Mouse (Mus musculus) adrenal gland, postnatal 10 days (tissue): Measurements from ENCODE around the gene Ang5. TPM values are rescaled to one million over a fixed set of nuclear protein-coding genes. Genes with fewer than 3 reads are reported as not detected.
"Not testable (repeated sequence)": the region's sequence is repeated elsewhere in the genome, so short reads cannot be mapped to it uniquely, and the experiment has no call there.

ENCODE experiments used
- DNase-seq: peaks from one replicate; pipeline ENCODE4 v3.0.0; 2021; ENCODE audit warnings: mixed read lengths
- long read RNA-seq, 2 experiments: library from polyadenylated mRNA; stranded (forward); transcript quantifications; one replicate each; pipeline ENCODE4 v2.0.0; 2021
- total RNA-seq, 2 experiments: library from RNA; stranded (reverse); gene quantifications; 2 replicates each; pipeline ENCODE4 v1.2.3; 2021

The Ang5 gene
- total RNA-seq, result not detected
- long read RNA-seq, experiment 1, result 0 reads
- long read RNA-seq, experiment 2, result 0 reads

DNA sequence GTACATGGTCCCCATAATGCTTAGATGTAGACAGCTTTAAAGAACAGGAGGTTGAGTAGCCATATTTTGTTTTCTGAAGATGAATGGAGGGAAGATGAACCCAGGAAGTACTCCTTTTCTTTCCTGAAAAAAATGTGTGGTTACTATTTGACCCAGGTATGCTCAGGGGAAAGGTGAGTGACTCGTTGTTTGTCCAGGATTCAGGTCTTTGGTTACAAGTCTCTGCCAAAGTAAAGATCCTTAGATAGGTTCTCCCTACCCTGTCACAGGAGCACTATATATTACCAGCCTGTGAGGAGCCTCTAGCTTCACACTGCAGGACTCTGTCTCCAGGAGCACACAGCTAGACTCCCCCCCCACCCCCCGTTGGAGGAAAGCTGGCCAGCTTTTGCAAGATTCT is at the start of gene Ang5:
Gene Ang5 (plus strand): TSS at position 301 of the 400 bp plus-strand sequence.
- DNase-seq, result not testable (repeated sequence)

DNA sequence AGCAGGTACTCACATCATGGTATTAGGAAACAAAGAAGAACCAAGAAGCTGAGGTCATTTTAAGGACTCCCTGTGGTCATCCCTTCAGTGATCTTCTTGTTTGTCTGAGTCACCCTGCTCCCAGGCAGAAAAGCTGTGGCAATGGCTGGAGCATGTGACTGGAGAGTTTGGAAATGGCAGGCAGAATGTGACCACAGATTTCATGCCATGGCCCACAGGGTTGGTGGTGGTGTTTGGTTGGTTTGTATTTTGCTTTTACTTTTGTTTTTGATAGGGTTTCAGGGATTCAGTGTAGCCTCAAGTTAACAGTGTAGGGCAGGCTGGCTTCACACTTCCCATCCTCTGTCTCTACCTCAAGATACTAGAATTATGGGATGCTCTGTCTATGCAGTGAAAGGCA is 38.7 kb upstream of the Ang5 start:
- not testable (repeated sequence) for DNase-seq

DNA sequence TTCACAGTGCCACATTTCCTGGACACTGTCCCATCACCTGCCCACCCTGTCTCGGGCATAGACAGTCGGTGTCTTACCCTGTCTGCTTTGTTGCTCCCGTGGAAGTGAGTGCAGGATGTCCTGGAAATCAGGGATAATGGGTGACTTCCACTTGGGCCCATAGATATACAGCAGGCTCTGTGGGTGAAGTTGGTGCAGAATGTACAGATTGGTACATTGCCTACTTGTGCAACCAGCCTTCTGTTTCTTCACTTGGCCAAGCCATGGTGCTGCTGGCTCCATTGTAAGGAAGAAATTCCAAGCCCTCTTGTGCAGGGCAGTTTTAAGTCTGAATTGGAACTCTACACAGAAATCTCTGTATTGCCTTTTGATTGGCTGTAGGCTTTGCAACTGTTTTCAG is 33.4 kb upstream of the Ang5 start, which contains the start of gene Ear10:
Gene Ear10 (minus strand): TSS at position 101 of the 400 bp plus-strand sequence.
- DNase-seq, result not testable (repeated sequence)

DNA sequence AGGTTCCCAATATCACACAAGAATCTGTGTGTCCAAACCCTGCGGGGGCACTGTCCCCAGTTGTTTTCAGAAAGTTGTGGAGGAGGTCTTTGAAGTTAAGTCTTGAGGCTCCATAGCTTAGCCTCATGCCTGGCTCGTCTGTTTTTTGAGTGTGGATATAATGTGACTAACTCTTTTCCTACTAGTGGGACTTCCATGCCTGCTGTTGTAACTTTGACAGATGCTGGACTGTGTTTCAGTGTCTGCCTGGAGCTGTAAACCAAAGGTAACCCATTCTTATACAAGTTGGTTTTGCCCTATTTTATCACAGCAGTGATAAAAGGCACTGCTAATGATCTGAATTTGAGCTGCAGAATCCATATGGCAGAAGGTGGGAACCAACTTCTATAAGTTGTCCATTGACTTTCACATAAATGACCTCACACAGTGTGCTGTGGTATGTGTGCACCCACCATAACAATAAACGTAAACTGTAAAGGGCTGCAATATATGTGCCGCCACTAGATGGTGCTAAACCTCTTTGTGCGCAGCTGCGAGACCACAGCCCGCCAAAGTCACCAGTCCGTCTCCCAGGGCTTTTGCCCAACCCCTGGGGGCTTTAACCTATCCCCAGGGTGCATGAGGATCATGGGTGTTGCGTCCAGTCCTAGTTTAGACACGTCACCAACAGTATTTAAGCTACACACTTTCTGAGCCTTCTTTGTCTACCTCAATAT is 32.0 kb upstream of the Ang5 start, which contains the start of gene Gm8113:
Gene Gm8113 (plus strand): TSS at position 703 of the 716 bp plus-strand sequence.
- DNase-seq, result peak; percentile 68

DNA sequence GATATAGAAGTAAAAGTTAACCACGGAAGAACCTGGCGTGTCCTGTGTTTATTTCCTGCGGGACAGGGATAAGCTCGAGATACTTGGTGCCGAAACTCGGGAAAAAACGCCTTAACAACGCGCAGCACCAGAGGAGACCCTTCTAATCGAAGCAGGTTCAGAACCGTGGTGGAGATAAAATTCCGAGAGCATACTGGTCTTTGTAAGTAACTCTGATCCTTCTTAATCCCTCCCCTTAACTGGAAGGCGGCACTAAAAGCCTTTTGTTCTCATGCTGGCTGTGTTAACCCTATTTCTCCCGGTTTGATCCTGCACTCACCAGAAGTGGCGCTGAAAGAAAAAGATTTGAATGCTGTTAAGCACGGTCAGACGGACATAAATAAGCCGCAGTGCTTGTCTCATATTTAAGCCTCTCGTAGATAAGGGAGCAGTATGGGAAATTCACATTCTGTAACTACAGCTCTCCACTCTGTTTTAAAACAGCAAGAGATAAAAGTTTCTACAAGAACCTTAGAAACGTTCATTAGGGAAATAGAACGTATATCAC is 31.4 kb upstream of the Ang5 start:
- DNase-seq, result peak; percentile 2

DNA sequence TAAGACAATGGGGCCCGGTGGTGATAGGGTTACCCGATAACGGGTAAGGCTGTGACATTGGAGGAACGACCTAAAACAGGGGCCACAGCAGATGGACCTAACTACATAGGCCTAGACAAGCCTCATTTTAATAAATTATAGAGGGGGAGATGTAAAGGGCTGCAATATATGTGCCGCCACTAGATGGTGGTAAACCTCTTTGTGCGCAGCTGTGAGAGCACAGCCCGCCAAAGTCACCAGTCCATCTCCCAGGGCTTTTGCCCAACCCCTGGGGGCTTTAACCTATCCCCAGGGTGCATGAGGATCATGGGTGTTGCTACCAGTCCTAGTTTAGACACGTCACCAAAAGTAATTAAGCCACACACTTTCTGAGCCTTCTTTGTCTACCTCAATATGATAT is 23.9 kb upstream of the Ang5 start:
- DNase-seq, result peak; percentile 43

DNA sequence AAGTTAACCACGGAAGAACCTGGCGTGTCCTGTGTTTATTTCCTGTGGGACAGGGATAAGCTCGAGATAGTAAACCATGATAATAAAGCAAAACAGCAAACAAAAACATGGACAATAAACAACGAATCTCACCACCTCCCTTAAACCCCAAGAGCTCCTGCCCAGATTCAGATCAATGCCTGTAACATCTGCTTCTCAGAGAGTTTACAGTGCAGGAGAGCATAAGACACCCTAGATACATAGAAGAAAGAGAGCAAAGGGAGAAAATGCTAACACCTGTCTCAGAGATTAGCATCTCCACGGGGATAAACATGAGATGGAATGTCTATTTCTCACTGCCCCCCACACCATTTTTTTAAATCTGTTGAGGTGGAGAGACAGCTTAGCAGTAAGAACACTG is 23.5 kb upstream of the Ang5 start:
- not testable (repeated sequence) for DNase-seq

DNA sequence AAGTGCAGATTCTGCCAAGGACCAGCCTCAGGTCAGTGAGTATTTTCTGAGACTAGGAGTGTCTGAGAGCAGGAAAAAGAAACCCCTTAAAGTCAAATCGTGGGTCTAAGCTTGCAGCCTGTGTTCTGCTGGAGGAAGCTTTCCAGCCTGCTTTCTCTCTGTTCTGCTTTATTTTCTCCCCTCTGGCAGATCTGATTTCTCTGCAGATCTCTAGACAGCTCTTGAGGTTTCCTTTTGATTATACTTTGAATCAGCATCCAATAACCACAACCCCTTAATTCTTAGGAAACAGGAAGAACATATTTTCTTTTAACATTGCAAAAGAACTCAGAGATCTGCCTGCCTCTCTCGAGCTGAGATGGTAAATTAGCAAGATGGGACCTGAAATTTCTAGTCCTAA is 3.5 kb upstream of the Ang5 start:
- not testable (repeated sequence) for DNase-seq

DNA sequence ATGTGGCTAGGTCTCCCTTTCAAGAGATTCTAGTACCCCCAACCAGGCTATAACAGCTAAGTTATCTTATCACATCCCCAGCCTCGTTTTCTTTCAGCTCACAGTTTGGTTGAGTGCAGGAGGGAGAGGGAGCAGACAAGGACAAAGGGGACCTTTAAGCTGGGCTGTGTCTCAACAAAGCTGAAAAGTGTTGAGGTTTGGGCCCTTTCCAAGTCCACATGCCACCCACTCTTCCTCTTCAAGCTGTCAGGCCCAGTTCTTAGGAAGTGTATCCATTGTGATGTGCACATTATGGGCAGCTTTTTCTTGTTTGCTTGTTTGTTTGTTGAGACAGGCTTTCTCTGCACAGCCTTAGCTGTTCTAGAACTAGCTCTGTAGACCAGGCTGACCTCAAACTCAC is 1.8 kb upstream of the Ang5 start:
- DNase-seq, result not testable (repeated sequence)

DNA sequence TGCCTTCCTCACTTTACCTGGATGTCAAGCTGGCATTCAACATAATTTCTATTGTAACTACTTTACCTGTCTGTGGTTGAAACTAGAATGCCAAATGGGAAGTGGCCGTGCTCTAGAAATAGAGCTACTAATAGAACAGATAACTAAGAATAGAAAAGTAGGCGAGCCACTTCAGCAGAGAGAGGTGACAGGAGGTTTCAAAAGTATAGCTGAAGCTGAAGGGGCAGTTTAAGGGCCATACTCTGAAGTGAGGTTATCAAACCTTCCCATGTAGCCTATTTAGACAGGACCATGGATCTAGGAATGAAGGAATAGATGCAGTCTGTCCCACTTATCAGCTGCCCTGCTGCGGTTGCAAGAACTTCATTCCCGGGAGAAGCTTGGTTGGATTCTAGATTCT is 26.6 kb downstream of the Ang5 start:
- DNase-seq, result no peak

DNA sequence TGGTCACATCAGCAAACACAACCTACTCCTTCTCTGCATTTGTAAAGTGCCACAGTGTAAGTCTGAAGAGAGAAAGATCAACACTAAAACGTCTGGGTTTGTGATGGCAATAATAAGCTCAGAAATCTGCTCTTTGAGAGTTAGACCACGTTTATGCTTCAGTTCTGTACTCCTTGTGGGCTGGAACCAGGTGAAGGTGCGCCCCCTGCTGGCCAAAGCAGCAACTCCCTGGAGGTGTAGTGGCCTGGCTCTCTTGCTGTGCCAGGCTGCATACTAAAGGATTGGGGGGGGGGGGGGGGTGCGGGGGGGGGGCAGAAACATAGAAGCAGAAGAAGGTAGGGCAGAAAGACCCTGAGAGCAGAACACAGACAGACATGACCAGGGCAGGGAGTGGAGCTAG is 27.0 kb downstream of the Ang5 start:
- DNase-seq, result peak; percentile 80

DNA sequence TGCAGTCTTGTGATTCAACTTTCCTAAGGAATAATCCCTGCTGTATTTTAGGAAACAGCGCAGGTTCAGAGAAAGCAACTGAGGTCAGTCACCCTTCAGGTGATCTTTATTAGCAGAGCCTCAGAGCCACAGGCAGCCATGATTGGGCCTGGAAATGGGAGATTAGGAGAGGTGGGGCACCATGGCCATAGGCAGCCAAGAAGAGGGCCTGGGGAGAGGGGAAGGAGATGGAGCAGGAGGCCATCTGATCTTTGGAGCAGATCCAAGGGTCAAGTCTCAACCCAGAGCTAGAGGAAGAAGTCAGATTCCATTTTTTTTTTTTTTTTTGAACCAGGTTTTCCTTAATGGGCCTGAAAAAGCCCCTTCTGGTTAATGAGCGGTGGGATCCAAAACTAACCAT is 29.3 kb downstream of the Ang5 start:
- DNase-seq, result no peak

DNA sequence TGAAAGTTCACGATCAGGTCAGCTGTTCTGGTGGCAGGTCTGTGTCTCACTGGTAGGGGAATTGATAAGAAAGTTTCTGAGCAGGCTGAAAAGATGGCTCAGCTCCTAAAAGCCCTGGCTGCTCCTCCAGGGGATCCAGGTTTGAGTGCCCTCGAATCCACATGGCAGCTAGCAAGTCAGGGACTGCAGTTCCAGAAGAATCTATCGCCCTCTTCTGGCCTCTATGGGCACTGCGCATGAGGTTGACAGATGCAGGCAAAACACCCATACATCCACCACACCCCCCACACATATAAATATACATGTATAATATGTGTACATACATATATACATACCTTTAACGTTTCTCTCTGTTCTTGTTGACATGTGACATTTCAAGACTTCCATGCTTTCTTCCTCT is 30.5 kb downstream of the Ang5 start:
- peak; percentile 83 for DNase-seq

DNA sequence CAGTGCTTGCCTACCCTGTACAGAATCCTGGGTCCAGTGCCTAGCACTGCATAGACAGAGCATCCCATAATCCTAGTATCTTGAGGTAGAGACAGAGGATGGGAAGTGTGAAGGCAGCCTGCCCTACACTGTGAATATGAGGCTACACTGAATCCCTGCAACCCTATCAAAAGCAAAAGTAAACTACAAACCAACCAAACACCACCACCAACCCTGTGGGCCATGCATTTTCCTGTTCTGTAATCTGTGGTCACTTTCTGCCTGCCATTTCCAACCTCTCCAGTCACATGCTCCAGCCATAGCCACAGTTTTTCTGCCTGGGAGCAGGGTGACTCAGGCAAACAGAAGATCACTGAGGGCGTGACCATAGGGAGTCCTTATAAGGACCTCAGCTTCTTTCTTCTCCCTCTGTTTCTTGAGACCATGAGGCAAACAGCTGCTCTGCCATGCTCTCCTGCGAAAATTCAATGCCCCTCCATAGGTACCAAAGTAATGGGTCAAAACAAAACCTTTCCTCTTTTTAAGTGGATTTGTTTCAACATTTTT is 41.7 kb downstream of the Ang5 start:
- DNase-seq, result not testable (repeated sequence)

DNA sequence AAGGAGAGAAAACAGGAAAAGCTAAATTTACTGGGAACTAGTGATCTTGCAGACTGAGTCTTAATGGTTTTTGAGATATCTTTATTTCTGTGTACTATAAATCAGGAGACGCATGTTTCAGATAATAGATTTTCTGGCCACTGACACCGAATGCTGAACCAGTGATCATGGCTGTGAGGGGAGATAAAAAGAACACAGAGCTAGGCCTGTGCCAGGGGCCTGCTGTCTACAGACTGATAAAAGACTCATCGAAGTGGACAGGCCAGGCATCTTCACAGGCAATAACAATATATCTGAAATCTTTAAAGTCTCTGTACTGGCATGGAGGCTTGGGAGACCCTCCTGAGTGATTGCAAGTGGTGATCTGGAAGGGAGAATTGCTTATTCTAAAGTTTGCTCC is 44.7 kb downstream of the Ang5 start:
- no peak for DNase-seq

DNA sequence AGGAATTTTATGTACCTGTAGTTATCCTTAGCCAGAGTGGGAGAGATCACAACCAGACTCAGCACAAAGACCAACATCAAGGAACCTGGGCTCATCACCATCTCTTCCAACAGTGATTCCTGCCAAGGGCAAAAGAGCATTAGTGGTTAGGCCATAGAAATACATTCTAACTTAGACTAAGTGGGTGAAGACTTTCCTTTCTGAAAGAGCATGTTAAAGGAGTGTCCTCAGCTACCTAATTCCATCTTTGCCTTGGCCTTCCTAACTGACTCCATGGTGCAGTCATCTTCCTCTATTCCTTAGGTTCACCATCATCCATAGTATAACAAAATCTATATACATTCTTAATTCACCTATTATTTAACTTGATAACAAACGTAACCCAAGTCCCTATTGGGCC is 45.3 kb downstream of the Ang5 start, which contains the start of gene Ang6:
Gene Ang6 (minus strand): TSS at position 101 of the 400 bp plus-strand sequence.
- no peak for DNase-seq

DNA sequence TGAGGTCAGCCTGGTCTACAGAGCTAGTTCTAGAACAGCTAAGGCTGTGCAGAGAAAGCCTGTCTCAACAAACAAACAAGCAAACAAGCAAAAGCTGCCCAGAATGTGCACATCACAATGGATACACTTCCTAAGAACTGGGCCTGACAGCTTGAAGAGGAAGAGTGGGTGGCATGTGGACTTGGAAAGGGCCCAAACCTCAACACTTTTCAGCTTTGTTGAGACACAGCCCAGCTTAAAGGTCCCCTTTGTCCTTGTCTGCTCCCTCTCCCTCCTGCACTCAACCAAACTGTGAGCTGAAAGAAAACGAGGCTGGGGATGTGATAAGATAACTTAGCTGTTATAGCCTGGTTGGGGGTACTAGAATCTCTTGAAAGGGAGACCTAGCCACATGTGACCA is 51.2 kb downstream of the Ang5 start:
- DNase-seq, result not testable (repeated sequence)

DNA sequence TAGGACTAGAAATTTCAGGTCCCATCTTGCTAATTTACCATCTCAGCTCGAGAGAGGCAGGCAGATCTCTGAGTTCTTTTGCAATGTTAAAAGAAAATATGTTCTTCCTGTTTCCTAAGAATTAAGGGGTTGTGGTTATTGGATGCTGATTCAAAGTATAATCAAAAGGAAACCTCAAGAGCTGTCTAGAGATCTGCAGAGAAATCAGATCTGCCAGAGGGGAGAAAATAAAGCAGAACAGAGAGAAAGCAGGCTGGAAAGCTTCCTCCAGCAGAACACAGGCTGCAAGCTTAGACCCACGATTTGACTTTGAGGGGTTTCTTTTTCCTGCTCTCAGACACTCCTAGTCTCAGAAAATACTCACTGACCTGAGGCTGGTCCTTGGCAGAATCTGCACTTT is 52.8 kb downstream of the Ang5 start:
- DNase-seq, result not testable (repeated sequence)

Other genes starting within 250 kb of the Ang5 start
- gene Gm16506, start 229.6 kb upstream of the Ang5 start, total RNA-seq, result not detected
- gene Gm6526, start 209.2 kb upstream of the Ang5 start, total RNA-seq, result not detected
- gene Gm8180, start 172.3 kb upstream of the Ang5 start, total RNA-seq, result not detected
- 1 to 10 TPM in 1 of 2 experiments, under 1 TPM in 1; 0.81 to 3.0 TPM for gene Ear1, start 81.6 kb upstream of the Ang5 start, total RNA-seq
- gene Ear10, start 33.5 kb upstream of the Ang5 start, total RNA-seq, result not detected
- gene Gm8113, start 31.7 kb upstream of the Ang5 start, total RNA-seq, result 1 to 10 TPM; 1.6 to 4.7 TPM
- gene Ang6, start 45.2 kb downstream of the Ang5 start, total RNA-seq, result not detected
- 1 to 10 TPM; 4.2 to 4.9 TPM for gene Ear2, start 145.6 kb downstream of the Ang5 start, total RNA-seq
- not detected for gene Gm3327, start 166.8 kb downstream of the Ang5 start, total RNA-seq
- gene Gm8212, start 240.6 kb downstream of the Ang5 start, total RNA-seq, result not detected